Mouse (Mus musculus) gastrocnemius, postnatal 36 days (tissue): ENCODE measurements at regions not wholly inside any gene's neighbourhood (a gene's known extent, or its start where the extent isn't known, plus 50 kb on each side); places are given as distances from the start of the nearest gene placed in this dataset.

Source experiments
- DNase-seq, 2 experiments: peaks; one replicate each; pipeline ENCODE4 v3.0.0; 2022
- intact Hi-C: fragments of 180-260 bp; cut with DNase I; formaldehyde crosslinking; loops from one replicate; pipeline ENCODE4 v1.15.1; 2025

DNA sequence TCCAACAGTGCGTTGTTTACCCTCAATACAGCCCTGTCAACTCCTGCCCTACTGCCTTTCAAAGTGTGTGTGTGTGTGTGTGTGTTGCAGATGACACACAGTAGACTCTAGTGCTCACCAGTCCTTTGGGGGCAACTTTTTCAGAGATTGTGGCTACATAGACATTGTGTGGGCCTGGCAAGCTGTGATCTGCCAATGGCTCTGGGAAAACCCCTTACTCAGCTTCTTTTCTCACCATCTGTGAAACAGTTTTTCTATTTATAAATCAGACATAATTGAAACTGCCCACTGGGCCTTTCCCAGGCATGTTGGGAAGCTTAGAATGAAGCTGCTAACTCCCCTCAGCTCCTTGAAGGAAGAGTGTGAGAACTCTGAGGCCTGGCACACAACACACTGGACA, 369.7 kb upstream of the Fam92a start:
- DNase-seq: no peak
- intact Hi-C loops: no loop called here

DNA sequence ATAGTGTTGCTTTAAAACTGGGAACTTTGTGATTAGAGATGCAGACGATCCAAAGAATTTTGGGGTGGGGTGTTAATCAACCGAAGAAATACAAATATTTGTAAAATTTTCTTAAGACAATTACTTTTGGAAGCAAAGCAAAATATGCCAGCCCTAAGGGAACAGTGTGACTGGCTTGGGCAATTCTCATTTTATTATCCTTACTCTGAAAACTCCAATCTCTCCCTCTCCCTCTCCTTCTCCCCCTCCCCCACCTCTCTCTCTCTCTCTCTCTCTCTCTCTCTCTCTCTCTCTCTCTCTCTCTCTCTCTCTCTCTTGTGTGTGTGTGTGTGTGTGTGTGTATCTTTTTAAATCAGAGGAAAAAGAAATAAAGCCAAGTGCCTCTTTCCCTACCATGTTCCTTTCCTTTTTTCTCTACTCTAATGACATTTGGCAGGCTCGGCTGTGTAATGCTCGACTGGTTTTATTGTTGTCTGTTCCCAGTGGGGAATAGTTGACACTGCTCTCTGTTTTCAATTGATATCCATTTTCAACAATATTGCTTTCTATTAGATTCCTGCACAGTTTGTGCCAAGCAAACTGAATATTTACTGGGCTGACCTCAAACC, 367.5 kb upstream of the Fam92a start:
- intact Hi-C loops: no loop called here
- no peak for DNase-seq

DNA sequence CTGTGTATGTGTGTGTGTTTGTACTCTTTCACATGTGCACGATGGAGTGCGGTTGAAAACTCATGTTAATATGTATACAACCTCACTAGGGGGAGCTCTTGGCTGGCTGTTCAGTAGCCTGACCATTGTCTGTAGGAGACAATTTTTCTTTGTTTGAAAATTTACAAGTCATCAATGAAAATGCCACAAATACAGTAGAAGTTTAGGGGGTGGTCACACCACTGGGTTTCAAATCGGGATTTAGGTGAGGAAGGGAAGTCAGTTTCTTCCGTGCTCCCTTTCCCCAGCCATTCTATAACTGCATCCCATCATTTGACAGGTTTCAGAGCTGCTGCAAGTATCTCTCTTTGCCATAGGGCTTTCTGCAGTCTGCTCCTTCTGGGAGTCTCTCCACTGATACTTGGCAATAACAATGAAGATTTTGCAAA, 366.9 kb upstream of the Fam92a start:
- intact Hi-C loops: no loop called here
- no peak for DNase-seq

DNA sequence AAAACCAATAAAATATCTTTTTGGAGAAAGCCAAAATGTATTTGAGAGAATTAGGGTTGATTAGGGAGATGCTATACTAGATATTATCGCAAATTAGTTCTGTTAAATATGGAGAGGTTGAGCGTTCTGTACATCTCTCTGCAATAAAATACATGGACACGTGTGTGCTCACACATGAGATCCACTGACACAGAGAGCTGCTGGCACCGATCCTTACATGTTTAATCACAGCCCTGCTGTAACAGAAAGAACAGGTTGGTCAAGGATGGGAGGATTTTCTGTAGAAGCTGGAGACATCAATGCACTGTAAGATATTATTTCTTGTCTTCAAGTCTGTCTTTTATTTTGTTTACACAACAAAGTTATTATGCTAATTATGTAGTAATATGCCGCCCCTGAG, 366.2 kb upstream of the Fam92a start:
- intact Hi-C loops: no loop called here
- no peak for DNase-seq

- intact Hi-C loops: no loop called here
- no peak for DNase-seq
These were observed 362.3 kb upstream of the Fam92a start for GRCm38 (mm10) chr4:12534151-12534550.

DNA sequence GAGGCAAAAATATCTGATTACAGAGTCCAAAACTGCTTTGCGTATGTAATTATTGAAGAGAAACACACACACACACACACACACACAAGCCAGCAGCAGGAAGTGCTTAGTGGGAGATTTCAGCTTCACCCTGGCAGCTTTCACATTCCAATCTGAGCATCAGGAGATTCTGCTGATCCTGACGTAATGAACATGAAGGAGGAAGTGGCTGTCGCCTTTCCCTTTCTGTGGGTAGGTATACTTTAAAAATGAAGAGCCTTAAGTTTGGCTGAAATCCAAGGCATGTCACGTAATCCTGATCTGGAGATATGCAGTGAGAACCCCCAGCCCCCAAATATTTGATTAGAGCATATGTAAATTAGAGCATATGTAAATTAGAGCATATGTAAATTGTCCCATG, 361.1 kb upstream of the Fam92a start:
- DNase-seq: no peak
- intact Hi-C loops: no loop called here

DNA sequence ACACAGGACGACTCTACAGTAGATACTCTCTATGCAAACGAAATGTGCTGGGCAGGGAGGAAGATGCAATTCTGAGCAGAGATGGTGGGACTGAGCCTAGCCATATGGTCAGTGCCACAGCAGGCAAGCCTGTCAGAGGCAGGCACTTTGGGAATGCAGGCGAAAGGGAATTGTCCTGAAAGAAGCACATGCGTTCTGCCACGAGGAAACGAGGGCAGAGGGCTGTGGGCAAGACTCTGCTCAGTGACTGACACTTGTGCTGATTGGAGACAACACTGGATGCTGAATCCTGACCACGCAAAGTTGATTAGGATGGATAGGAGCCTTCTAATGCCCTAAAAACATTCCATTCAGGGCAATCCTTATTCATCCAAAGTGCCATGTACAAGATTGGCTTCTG, 350.5 kb upstream of the Fam92a start:
- DNase-seq: no peak
- intact Hi-C loops: no loop called here

DNA sequence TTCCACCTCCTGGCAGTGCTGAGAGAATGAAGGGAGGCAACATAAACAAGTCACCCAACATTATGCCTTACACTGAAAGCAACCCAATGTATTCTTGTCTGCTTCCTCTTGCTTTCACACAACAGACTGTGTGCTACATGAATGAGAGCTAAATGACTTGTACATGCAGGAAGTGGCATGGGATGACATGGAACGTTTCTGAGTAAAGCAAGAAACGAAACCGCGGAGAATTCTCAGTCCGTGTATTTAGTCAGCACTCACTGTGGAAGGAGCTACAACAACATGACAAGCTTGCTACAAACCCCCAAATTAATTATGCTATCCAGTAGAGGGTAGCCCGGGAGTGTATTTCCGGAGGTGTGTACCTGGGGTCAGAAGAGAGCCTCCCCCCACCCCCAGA, 349.4 kb upstream of the Fam92a start:
- no peak for DNase-seq
- intact Hi-C loops: no loop called here

- intact Hi-C loops: no loop called here
- no peak for DNase-seq
These were observed 344.7 kb upstream of the Fam92a start for GRCm38 (mm10) chr4:12516497-12516896.

- intact Hi-C loops: no loop called here
These were observed 340.0 kb upstream of the Fam92a start for GRCm38 (mm10) chr4:12511656-12512385.

DNA sequence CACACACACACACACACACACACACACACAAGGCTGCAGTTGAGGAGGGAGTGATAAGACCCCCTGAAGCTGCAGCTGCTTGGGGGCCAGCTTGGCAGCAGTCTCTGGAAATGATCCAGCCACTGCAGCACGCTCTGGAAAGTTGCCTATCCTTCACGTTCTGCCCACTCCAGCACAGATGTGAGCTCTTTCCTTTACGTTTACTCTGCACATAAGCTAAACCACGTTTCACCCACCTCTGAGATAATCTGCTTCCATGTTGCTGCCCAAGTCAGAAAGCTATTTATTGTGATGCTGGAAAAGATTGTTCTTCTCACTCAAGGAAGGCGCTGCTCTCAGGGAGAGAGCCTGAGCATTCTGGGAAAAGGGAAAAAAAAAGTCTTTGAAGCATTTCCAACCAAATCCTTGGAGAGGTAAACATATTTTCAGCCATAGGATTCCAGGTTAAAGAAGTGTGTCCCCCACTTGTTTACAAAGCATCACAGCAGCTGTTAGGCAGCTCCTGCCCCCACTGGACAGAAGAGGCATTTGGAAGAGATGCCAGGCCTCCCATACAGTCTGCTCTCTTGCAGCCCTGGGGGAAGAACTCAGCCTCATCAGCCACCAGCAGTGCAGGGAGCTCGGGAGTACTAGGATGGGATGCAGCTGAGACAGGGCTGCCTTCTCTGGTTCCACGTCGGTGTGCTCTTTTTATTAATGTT, 335.2 kb upstream of the Fam92a start:
- DNase-seq: no peak
- intact Hi-C loops: no loop called here

More at GRCm38 (mm10) chr4:12511656-12512385, 340.0 kb upstream of the Fam92a start:
- DNase-seq: peak; percentile 27 to 67

GRCm38 (mm10) chr4:12501086-12501485, 329.3 kb upstream of the Fam92a start:
- DNase-seq: no peak
- intact Hi-C loops: no loop called here

DNA sequence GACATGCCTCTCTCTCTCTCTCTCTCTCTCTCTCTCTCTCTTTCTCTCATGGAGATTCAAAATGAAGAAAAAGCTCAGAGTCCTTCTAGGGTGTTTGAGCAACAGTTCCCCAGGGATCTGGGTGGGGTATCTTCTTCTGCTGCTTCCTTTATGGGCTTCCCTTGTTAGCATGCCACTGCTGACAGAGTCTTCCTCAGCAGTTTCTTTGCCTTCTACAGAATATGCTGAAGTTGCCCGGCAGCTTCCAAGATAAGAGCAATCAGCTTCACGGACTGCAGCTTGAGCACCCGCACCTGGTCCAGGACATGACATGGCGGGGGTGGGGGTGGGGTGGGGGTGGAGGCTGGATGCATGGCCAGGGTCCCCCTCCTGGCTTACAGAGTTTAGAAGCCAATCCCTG, 326.6 kb upstream of the Fam92a start:
- no peak for DNase-seq
- intact Hi-C loops: no loop called here

GRCm38 (mm10) chr4:12492468-12492867, 320.7 kb upstream of the Fam92a start:
- no peak for DNase-seq
- intact Hi-C loops: no loop called here

- intact Hi-C loops: no loop called here
- peak in 1 of 2 experiments; percentile 10 for DNase-seq
These were observed 319.5 kb upstream of the Fam92a start for GRCm38 (mm10) chr4:12491306-12491705.

DNA sequence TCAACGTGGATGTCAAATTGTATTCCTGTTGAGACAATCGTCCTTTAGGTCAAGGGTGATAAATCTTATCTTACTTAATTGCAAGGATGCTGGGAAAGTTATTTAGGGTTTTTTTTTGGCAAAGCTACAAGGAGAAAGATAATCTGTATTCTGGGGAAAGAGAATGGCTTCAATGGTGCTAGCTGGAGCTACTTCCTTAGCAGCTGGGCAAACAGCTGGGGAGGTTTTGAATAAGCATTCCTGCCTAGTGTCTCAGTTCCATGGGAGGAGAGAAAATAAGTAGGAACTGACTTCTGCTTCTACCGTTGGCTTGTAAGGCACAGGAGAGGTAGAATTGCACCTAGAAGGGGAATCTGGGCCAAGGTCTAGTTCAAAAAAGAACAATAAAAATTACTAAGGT, 318.3 kb upstream of the Fam92a start:
- intact Hi-C loops: no loop called here
- DNase-seq: no peak

DNA sequence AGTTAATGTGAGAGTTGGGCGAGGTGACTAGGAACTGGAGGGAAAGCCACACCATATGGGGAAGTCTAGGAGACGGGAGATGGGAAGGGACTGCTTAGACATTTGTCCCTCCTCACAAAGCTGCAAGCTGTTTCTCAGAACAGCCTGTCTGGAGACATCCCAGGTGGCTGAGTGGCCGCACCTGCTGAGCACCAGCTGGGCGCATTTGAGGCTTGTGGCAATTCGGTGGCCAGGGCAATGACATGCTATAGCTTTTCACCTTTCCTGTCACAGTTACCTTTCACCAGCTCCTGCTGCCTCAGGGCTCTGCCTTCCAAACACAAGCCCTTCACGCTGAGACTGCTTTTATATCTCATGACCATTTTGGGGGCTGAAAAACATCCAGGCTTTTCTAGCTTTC, 317.5 kb upstream of the Fam92a start:
- DNase-seq: no peak
- intact Hi-C loops: no loop called here

DNA sequence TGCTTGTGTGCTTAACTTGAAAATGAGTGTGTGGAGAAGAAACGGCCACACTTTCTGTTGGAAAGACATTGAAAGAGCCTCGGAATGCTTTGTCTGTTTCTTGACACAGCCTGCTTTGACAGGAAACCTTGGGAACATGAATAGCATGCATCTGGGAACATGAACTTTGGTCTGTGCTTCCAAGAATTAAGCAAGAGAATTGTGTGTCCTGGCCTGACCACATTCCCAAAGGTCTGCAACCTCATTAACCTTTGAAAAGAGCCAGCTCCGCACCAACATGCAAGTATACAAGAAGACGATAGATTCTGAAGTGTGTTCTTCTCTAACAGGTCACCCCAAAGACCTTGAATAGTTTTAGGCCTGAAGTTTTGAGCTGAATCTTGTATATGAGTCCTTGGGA, 309.7 kb upstream of the Fam92a start:
- DNase-seq: no peak
- intact Hi-C loops: no loop called here

- intact Hi-C loops: no loop called here
- DNase-seq: no peak
These were observed 304.9 kb upstream of the Fam92a start for GRCm38 (mm10) chr4:12476717-12477116.

- no peak for DNase-seq
- intact Hi-C loops: no loop called here
These were observed 303.3 kb upstream of the Fam92a start for GRCm38 (mm10) chr4:12474981-12475568.

DNA sequence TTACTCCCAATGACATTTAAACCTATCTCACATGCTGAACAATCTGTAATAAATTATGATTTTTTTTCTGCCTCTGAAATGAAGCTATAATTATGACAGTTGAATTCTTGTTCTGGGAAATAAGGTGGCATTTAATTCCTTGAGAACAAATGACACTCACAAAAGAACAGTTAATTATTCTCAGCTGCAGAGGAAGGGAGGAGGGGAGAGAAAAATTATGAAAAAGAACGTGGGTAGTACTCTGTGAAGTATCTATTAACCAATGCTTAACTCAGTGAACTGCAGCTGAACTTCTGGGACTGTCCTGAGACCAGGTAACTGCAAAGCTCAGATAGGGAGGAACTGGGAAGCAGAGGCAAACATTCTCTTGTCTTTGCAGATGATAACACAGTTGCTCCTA, 302.6 kb upstream of the Fam92a start:
- DNase-seq: no peak
- intact Hi-C loops: no loop called here

DNA sequence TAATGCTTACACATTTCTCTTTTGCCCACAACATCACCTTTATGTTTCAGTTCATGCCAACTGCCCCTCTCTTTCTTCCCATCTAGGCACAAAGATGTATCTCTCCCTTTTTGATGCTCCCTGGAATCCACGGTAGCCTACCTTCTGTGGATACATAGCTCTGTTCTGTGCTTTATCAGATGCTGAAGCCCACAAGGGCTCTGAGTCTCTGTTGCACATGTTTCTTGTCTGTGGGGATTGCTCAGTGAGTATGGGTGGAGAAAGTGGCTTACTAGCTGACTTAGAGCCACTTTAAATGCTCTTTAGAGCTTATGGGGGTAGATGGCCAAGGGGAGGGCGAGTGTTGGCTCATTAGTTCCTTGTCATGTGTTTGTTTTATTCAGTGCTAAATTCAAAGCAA, 289.9 kb upstream of the Fam92a start:
- no peak for DNase-seq

More for the DNA sequence above, 289.9 kb upstream of the Fam92a start:
- intact Hi-C loops: no loop called here
